Mouse (Mus musculus) urinary bladder, postnatal 14 days (tissue): ENCODE measurements around the gene Gm45213.

Source experiments
- DNase-seq: peaks from one replicate; pipeline ENCODE4 v3.0.0; 2021; ENCODE audit warnings: low spot score

Gene Gm45213

GRCm38 (mm10) chr7:66106581-66107056, 63.2 kb downstream of the Gm45213 start:
- DNase-seq: no peak

- no peak for DNase-seq
Observed at GRCm38 (mm10) chr7:66107206-66107605, 63.8 kb downstream of the Gm45213 start.

GRCm38 (mm10) chr7:66107930-66108329, 64.5 kb downstream of the Gm45213 start:
- no peak for DNase-seq

GRCm38 (mm10) chr7:66108961-66109854, 65.8 kb downstream of the Gm45213 start, which contains the start of gene Chsy1:
TSS of gene Chsy1 (plus strand) at chr7:66109515.
- peak; percentile 88 for DNase-seq

GRCm38 (mm10) chr7:66109855-66110635, 66.6 kb downstream of the Gm45213 start:
- DNase-seq: peak; percentile 15

GRCm38 (mm10) chr7:66110636-66111112, 67.3 kb downstream of the Gm45213 start:
- no peak for DNase-seq

GRCm38 (mm10) chr7:66111211-66111610, 67.8 kb downstream of the Gm45213 start:
- DNase-seq: no peak
